Mouse (Mus musculus) urinary bladder, postnatal 25 days (tissue): ENCODE results near the gene Dmwd.

Experiments used
- DNase-seq: peaks from one replicate; pipeline ENCODE4 v3.0.0; 2022; ENCODE audit warnings: low spot score

Gene Dmwd

DNA sequence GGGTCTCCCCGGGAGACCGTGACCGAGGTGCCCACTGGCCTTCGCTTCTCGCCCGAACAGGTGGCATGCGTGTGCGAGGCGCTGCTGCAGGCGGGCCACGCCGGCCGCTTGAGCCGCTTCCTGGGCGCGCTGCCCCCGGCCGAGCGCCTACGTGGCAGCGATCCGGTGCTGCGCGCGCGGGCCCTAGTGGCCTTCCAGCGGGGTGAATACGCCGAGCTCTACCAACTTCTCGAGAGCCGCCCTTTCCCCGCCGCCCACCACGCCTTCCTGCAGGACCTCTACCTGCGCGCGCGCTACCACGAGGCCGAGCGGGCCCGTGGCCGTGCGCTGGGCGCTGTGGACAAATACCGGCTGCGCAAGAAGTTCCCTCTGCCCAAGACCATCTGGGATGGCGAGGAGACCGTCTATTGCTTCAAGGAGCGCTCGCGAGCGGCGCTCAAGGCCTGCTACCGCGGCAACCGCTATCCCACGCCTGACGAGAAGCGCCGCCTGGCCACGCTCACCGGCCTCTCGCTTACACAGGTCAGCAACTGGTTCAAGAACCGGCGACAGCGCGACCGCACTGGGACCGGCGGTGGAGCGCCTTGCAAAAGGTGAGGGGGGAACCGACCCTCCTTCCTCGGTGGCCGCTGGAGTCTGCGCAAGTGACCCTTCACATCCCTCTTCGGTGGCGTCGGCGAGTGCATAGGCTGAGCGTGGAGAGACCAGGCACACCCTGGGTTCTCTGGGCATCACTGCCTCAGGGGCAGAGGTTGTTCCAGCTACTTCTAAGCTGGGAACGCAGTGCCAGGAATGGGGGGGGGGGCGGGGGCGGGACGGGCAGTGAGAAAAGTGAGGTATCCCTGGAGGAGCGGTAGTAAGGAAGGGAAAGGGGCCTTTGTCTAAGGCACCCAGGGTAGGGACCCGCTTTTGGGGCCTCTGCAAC lies 19.1 kb downstream of the Dmwd start:
- DNase-seq: peak; percentile 52

GRCm38 (mm10) chr7:19095751-19096110 lies 19.7 kb downstream of the Dmwd start:
- peak; percentile 57 for DNase-seq

DNA sequence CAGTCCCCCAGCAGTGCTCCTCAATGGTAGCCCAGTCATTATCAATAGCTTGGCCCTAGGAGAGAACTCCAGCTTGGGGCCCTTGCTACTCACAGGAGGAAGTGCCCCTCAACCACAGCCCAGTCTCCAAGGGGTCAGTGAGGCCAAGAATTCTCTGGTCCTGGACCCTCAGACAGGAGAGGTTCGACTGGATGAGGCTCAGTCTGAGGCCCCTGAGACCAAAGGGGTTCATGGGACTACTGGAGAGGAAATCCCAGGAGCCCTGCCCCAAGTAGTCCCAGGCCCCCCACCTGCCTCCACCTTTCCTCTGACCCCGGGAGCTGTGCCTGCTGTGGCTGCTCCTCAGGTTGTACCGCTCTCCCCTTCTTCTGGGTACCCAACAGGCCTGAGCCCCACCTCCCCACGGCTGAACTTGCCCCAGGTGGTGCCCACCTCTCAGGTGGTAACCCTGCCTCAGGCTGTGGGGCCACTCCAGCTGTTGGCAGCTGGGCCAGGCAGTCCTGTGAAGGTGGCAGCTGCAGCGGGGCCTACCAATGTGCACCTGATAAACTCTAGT lies 20.5 kb downstream of the Dmwd start:
- no peak for DNase-seq

DNA sequence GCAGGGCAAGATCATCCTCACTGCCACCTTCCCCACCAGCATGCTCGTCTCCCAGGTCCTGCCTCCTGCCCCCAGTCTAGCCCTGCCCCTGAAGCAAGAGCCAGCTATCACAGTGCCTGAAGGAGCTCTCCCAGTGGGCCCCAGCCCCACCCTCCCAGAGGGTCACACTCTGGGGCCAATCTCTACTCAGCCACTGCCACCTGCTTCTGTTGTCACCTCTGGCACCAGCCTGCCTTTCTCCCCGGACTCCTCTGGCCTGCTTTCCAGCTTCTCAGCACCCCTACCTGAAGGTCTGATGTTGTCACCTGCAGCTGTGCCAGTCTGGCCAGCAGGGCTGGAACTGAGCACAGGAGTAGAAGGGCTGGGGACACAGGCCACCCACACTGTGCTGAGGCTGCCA lies 21.2 kb downstream of the Dmwd start:
- DNase-seq: no peak

DNA sequence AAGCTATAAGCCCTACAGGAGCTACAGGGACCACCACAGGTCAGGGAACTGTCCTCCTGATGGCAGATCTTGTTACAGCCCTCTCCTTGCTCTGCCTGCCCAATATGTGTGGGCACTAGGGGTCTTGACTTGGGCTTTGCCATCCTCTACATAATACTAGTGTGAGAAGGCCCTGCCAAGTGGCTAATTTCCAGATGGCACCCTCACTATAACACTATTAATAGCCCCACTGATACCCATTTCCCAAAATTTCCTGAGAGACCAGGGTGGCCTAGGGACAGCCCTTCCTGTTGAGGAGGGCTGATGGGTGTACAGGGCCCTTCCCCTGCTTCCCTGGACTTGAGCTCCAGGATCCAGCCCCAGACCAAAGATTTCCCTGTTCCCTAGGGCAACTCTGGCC lies 21.8 kb downstream of the Dmwd start:
- no peak for DNase-seq

GRCm38 (mm10) chr7:19098811-19099210 lies 22.8 kb downstream of the Dmwd start:
- DNase-seq: no peak

GRCm38 (mm10) chr7:19100290-19100689 lies 24.3 kb downstream of the Dmwd start:
- no peak for DNase-seq

DNA sequence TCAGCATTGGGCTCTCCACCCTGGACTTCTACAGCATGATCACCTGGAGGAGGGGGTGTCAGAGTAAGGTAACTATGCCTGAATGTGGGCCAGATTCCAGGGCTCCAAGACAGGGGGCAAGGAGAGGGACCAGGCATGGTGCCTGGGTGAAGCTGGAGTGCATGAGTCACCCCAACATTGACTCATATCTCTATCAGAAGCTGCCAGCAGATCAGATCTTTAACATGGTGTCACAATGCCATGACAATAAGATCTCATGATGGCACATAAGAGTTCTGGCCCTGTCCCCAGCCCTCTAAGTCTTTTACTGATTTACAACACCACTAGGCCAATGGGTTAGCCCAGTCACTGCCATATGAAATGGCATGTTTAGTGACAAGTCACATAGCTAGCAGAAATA lies 27.7 kb downstream of the Dmwd start:
- DNase-seq: no peak

- DNase-seq: no peak
Observed at GRCm38 (mm10) chr7:19104486-19104885, 28.5 kb downstream of the Dmwd start.

GRCm38 (mm10) chr7:19107436-19107835 lies 31.4 kb downstream of the Dmwd start:
- DNase-seq: no peak

DNA sequence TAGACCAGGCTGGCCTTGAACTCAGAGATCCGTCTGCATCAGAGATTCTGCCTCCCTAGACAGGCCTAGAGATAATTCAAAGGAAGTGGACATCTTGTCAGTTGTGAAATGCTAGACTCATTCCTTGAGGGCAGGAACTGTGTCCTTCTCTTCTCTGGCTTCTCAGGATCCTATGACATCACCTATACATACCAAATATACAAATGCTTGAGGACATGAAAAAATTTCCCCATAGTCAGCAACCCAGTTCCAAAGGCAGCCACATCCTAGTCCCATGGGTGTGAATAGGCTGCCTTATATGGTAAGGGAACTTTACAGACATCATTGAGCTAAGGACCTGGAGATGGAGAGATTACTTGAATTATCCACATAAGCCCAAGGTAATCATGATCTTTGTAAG lies 33.5 kb downstream of the Dmwd start:
- no peak for DNase-seq

- DNase-seq: peak; percentile 50
Observed at GRCm38 (mm10) chr7:19118028-19118771, 42.2 kb downstream of the Dmwd start, which contains the start of gene Gm4969. Gene Gm4969 (minus strand): TSS chr7:19118368.

DNA sequence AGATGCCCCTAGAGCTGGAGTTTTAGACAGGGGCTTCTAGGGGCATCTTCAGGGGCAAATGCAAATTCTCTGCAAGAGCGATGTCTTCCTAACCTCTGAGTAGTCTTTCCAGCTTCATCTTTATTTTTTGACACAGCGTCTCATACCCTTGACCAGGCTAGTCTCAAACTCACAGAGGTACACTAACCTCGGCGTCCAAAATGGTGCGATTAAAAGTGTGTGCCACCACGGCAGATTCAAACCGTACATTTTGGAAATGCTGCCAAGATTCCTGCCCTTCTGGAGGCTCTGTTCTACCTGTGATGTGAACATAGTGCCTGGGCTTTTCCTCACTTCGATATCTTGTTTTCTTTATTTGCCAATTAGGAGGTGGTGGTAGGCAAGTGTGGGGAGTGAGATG lies 43.1 kb downstream of the Dmwd start:
- no peak for DNase-seq

- DNase-seq: peak; percentile 79
Observed at GRCm38 (mm10) chr7:19119631-19120429, 43.8 kb downstream of the Dmwd start, which contains the start of gene Fbxo46. Gene Fbxo46 (plus strand): TSS chr7:19119859.

GRCm38 (mm10) chr7:19121686-19122085 lies 45.7 kb downstream of the Dmwd start:
- no peak for DNase-seq

DNA sequence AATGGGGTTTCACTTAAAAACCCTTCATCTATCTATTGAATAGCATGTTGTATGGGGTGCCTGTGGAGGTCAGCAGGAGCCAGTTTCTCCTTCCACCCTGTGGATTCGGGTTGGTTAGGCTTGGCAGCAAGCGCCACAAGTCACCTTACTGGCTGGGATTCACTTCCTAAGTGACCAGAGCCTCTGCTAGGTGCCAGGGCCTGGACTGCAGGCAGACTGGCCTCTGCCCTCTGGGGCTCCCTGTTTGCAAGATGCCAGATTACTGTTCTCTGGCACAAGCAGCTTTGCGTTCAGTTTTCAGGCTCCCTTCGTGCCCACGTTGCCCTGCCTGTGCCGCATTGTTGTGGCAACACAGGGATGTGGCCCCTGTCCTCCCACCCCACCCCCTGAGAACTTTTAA lies 48.7 kb downstream of the Dmwd start:
- no peak for DNase-seq

DNA sequence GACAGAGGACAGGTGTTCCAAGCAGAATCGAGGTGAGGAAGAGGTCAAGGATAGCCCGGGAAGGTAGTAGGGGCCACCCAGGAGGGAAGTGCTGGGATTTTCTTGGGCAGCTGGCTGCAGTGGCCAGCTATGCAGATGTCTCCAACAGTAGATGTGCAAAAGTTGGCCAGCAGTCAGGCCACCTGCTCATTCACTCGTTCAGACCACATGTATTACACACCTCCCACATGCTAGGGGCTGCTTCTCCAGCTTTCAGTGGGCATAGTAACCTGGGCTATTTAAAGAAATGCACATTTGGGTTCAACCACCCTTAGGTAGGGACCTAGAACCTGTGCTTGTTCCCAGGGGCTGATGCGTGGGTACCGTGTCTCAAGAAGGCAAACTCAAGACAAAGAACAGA lies 51.7 kb downstream of the Dmwd start:
- DNase-seq: no peak

GRCm38 (mm10) chr7:19129396-19129795 lies 53.4 kb downstream of the Dmwd start:
- no peak for DNase-seq

GRCm38 (mm10) chr7:19130657-19131056 lies 54.6 kb downstream of the Dmwd start:
- DNase-seq: no peak

DNA sequence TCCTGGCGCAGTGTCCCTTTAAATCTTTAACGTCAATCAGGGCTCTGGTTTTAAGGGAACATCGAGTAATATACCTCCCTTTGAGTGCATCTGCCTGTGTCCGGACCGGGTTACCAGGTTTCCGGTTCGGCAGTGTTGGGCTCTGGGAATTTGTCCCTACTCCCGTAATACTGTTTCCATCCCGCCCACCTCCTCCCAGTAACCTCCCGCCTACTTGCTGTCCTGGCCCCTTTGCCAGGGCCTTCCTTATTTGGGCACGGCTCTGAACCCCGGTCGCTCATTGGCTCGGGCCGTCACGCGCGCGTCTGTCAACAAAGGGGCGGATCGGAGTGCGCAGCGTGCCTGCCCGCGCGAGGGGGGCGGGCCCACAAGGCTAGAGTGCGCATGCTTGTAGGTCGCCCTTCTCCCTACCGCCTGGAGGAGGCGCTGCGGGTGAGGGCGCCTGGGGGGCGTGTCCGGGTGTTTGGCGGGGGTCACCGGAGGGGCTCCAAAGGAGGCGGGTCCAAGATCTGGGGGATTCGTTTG lies 55.4 kb downstream of the Dmwd start:
- peak; percentile 95 for DNase-seq
